ENCODE assay signal across 8 mouse cellular contexts in the genomic region with DNA sequence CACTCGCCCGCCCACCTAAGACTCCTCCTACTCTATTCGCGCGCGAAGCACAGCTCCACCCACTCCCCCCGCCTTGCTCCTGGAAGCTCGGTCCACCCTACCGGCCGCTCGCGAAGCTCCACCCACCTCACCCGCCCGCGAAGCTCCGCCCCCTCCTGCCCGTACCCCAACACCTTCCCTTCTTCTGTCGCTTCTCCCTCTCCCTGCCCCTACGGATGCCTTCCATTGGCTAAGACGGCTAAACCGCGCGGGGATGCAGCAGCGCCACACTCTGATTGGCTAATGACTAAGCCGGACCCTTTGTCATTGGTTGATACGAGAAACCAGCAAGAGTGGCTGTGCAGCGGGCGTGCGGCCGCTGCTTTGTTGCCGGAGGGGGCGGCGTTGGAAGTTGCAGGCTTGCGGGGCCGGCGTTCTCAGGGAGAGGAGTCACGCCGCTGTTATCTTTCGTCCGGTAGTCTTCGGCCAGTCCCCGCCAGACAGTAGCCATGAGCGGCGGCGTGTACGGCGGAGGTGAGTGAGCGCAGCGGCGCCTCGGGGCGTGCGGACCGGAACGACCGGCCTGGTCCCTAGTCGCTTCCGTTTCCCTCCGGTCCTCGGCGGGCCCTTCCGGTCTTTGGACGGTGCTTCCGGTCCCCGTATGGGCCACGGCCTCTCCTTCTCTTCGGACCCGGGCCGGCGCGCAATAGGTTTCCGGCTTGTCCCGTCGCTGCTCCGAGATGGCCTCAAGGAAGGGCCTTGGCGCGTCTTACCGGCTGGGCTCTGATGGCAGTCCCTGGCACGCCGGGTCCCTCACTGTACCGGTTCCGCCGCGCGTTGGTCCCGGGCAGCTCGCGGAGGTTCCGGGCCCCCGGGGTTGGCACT. TPM values are rescaled to one million over a fixed set of nuclear protein-coding genes. Genes with fewer than 3 reads are reported as not detected.
DNase-seq lines count a peak whose midpoint lies in the region; ATAC-seq lines count a peak whose summit lies in the region.

No protein-coding gene starts in this region.

- peak; percentile 92 for ATAC-seq in megakaryocyte progenitor cell, adult 5-6 weeks (replicated peaks; ENCODE audit: poor library complexity)

- DNase-seq in adipocyte (ENCODE audit: low spot score) = peak; percentile 99
- DNase-seq in embryo, embryonic 10 days (ENCODE audit: low spot score) = peak; percentile 99
- DNase-seq in gastrocnemius, postnatal 10 days = peak; percentile 98
- peak; percentile 98 for DNase-seq in induced T-regulatory cell, adult 2 months (ENCODE audit: low read depth)
- peak; percentile 97 to 99 for DNase-seq in left cerebral cortex, adult 9 months (ENCODE audit: low spot score in 2 of 2)
- peak; percentile 97 for DNase-seq in right cerebral cortex, postnatal 14 days
- peak; percentile 97 to 98 for DNase-seq in urinary bladder, postnatal 36 days (ENCODE audit: low spot score in 2 of 2)

RNA-seq across cellular contexts. Expression of gene Actl6a, which starts 2.5 kb away (rescaled TPM):
- 10 to 100 TPM; 27.3 to 30.7 TPM for total RNA-seq in gastrocnemius, postnatal 10 days (2021)
- 119 and 137 TPM in 2 replicates for total RNA-seq in megakaryocyte progenitor cell, adult 5-6 weeks (2015)
- 80.8 and 100 TPM in 2 replicates for total RNA-seq in megakaryocyte progenitor cell, adult 5-6 weeks (2017)

RNA-seq across cellular contexts. Expression of gene Ndufb5, which starts 28.2 kb away (rescaled TPM):
- 100 to 1,000 TPM; 393 to 444 TPM for total RNA-seq in gastrocnemius, postnatal 10 days (2021)
- 293 and 301 TPM in 2 replicates for total RNA-seq in megakaryocyte progenitor cell, adult 5-6 weeks (2015)
- total RNA-seq in megakaryocyte progenitor cell, adult 5-6 weeks (2017) = 163 and 224 TPM in 2 replicates

RNA-seq across cellular contexts. Expression of gene Mrpl47, which starts 28.8 kb away (rescaled TPM):
- total RNA-seq in gastrocnemius, postnatal 10 days (2021) = 10 to 100 TPM; 31.1 to 34.7 TPM
- total RNA-seq in megakaryocyte progenitor cell, adult 5-6 weeks (2015) = 53.2 and 53.8 TPM in 2 replicates
- 21.2 and 27.1 TPM in 2 replicates for total RNA-seq in megakaryocyte progenitor cell, adult 5-6 weeks (2017)

Comparison
In these comparisons a context has a peak if more than half of its experiments do, and no peak if none do; other contexts are left out.
1. Peak in every context shown above with its lines: DNase-seq and ATAC-seq.